Mouse (Mus musculus) heart, postnatal 0 days (tissue): ENCODE measurements at regions not wholly inside any gene's neighbourhood (a gene's known extent, or its start where the extent isn't known, plus 50 kb on each side); places are given as distances from the start of the nearest gene placed in this dataset.

ENCODE experiments used
- ATAC-seq: fragments of 200-750 bp; cut with Nextera tagmentation; 2 replicates; pipeline ENCODE4 v1.8.0; 2017; ENCODE audit warnings: low read depth, moderate number of reproducible peaks, moderate library complexity; ENCODE audit not compliant: insufficient read depth
- DNase-seq: peaks from one replicate; pipeline ENCODE4 v3.0.0-alpha.2; 2016; ENCODE audit warnings: low spot score
- H3K27ac ChIP-seq: fragments of 300-500 bp; sonication (generic); 2 replicates; pipeline ENCODE4 v1.5.1; 2014; ENCODE audit warnings: low read depth, mild to moderate bottlenecking
- H3K27me3 ChIP-seq: fragments of 300-500 bp; sonication (generic); 2 replicates; pipeline ENCODE4 v1.6.1; 2014; ENCODE audit warnings: low read length, mixed read lengths; ENCODE audit not compliant: control insufficient read depth, insufficient read depth
- H3K36me3 ChIP-seq: fragments of 300-500 bp; sonication (generic); replicated peaks from 2 replicates; pipeline ENCODE4 v1.6.1; 2014; ENCODE audit warnings: low read length, mixed read lengths; ENCODE audit not compliant: control insufficient read depth, insufficient read depth
- H3K4me1 ChIP-seq: fragments of 300-500 bp; sonication (generic); 2 replicates; pipeline ENCODE4 v1.6.1; 2014; ENCODE audit warnings: antibody characterized with exemption; ENCODE audit not compliant: control insufficient read depth, insufficient read depth
- H3K4me2 ChIP-seq: fragments of 300-500 bp; sonication (generic); 2 replicates; pipeline ENCODE4 v1.6.1; 2014; ENCODE audit warnings: low read depth, mild to moderate bottlenecking, low read length, moderate library complexity
- H3K4me3 ChIP-seq: fragments of 300-500 bp; sonication (generic); 2 replicates; pipeline ENCODE4 v1.5.1; 2014; ENCODE audit warnings: low read depth, low read length
- H3K9ac ChIP-seq: fragments of 300-500 bp; sonication (generic); replicated peaks from 2 replicates; pipeline ENCODE4 v1.6.1; 2014; ENCODE audit warnings: low read depth, low read length, mixed read lengths
- H3K9me3 ChIP-seq: fragments of 300-500 bp; sonication (generic); replicated peaks from 2 replicates; pipeline ENCODE4 v1.6.1; 2016; ENCODE audit warnings: low read length; ENCODE audit not compliant: control insufficient read depth
- CTCF ChIP-seq: IDR thresholded peaks from 2 replicates; pipeline ENCODE4 v1.5.1; 2016; ENCODE audit warnings: antibody characterized with exemption, control low read depth, low read depth
- EP300 ChIP-seq: IDR thresholded peaks from 2 replicates; pipeline ENCODE4 v1.6.1; 2016; ENCODE audit warnings: antibody characterized with exemption, low read depth
- WGBS: fragments of 180-500 bp; shearing (Covaris S2); extraction: QIAGEN DNeasy Blood & Tissue Kit; methylation state at CpG from one replicate; pipeline ENCODE4 v1.1.7; 2014; 5-methylcytosine and 5-hydroxymethylcytosine counted together

DNA sequence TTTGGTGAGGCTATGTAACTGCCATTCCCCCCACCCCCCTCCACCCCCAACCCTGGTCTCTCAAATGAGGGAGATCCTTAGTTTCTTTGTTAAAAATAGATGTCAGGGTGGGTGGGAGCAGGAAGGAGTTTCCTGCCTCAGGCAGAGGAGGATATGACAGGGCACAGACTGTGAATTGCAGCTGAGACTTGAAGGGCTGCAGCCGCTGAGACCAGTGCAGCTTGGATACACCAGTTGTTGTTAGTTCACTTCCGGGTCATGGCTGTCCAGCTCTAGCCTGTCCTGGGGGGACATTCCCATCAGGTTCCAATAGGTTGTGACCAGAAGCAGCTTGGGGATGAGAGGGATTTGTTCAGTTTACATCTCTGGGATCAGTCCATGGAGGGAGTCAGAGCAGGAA lies 76.6 kb upstream of the Dlx2 start:
- peak; percentile 60 for ATAC-seq
- 0 out of 2 replicates have a peak overlapping the region, but pooled peaks have one; percentile 9 for H3K27ac ChIP-seq

DNA sequence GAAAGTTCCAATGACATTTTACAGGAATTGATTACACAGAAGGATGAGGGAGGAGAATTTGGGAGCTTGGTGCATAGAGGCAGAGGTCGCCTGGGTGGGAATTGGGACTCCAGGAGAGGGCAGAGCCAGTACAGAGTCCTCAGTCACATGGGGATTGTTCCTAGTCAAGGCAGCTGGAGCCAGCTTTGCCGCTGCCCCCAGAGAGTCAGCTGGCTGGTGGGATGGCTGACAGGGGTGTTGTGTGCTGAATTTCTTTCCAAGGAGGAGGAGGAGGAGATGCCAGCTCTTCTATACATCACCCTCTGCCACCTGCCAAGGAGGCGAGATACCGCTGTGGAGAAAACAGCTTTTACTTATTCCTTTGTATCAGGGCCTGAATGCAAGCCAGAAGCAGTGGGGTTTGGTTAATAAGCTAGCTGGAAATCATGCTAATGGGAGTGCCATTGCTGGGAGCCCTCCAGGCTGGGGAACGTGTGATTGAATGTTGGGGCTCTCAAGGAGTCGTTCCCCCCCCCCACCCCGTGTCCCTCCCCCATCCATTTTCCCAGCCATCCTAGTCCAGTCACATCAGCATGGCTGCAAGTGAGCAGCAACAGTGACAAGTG lies 78.8 kb upstream of the Dlx2 start:
- no peak overlapping the region for H3K4me2 ChIP-seq
- 64% methylated on average over 7 of the region's 7 CpGs for WGBS
- TF ChIP-seq EP300 (no peak), CTCF (no peak)
- no peak overlapping the region for H3K4me3 ChIP-seq
- ATAC-seq (no peak), DNase-seq (no peak)
- H3K9me3 ChIP-seq: no peaks in the 10 kb centered on the region; the same call in 1 of the 2 replicates
- H3K27me3 ChIP-seq: 0 out of 2 replicates have a peak, but pooled peaks cover 10% of the 10 kb centered on the region
- no peak overlapping the region for H3K9ac ChIP-seq
- no peaks in the 10 kb centered on the region for H3K36me3 ChIP-seq
- no peak overlapping the region for H3K27ac ChIP-seq
- H3K4me1 ChIP-seq: peaks cover 14% of the 10 kb centered on the region

More for the DNA sequence above, 76.6 kb upstream of the Dlx2 start:
- H3K27me3 ChIP-seq: no peaks in the 10 kb centered on the region
- H3K4me1 ChIP-seq: no peaks in the 10 kb centered on the region
- no peaks in the 10 kb centered on the region for H3K36me3 ChIP-seq
- H3K4me3 ChIP-seq: no peak overlapping the region
- no peak overlapping the region for H3K4me2 ChIP-seq
- no peaks in the 10 kb centered on the region; the same call in 1 of the 2 replicates for H3K9me3 ChIP-seq
- 52% methylated on average over 2 of the region's 2 CpGs for WGBS
- H3K9ac ChIP-seq: no peak overlapping the region
- TF ChIP-seq CTCF (no peak), EP300 (no peak)
- DNase-seq: no peak

DNA sequence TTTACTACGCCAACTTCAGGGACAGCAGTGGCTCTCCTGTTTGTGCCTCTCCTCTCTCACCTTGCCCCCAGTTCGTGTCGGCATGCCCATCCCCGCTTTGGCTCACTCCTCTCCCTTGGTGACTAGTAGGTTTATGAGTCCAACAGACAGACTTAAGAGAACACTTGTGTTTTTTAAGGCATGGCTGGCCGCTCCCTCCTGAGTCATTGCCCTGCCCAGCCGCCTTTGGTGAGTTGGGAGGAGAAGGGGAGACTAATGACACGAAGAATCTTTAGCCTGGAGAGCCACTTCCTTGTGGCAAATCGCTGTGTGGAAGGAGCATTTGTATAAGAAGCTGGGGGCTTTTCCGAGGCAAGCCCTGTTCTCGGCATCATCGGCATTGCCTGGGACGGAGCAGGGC lies 79.8 kb upstream of the Dlx2 start:
- Histone ChIP-seq H3K27ac (no peak overlapping the region), H3K4me2 (no peak overlapping the region), H3K4me1 (peaks cover 14% of the 10 kb centered on the region), H3K27me3 (0 out of 2 replicates have a peak, but pooled peaks cover 10% of the 10 kb centered on the region), H3K9me3 (no peaks in the 10 kb centered on the region), H3K36me3 (no peaks in the 10 kb centered on the region), H3K4me3 (no peak overlapping the region), H3K9ac (no peak overlapping the region)
- ATAC-seq: no peak
- TF ChIP-seq CTCF (no peak), EP300 (no peak)
- DNase-seq: no peak
- 75% methylated on average over 12 of the region's 12 CpGs for WGBS

DNA sequence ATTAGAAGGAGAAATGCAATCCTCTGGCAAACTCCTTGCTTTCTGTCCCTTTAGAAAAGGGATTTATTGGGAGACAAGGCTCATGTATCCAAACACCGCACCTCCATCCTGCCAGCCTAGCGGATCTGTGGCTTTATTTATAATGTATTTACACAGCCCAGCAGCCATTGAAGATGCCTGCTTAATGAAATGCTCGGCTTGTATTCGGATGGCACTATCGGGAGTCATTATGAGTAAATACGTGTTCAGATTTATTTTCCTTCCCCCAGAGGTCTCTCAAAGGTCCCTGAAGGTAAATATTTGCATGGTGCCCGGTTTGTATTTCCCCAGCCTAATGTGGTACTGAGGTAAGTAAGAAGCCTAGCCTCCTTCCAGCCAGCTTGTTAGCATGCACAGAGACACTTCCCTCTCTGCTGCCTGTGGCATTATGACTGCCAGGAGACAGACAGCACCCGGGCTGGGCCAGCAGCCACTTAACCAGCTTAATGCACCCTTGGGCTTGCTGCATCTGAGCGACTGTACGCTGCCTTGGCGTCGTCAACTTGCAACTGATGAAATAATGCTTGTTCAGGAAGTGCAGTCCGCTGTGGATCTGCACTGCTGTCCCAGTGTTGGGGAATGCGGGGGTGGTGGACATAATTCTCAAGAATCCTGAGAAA lies 80.7 kb upstream of the Dlx2 start:
- H3K4me2 ChIP-seq: no peak overlapping the region
- TF ChIP-seq EP300: no peak
- TF ChIP-seq CTCF: no peak
- 0 out of 2 replicates have a peak overlapping the region, but pooled peaks have one; percentile 30 for H3K27ac ChIP-seq
- no peak overlapping the region for H3K4me3 ChIP-seq
- H3K9ac ChIP-seq: no peak overlapping the region
- H3K27me3 ChIP-seq: 0 out of 2 replicates have a peak, but pooled peaks cover 10% of the 10 kb centered on the region
- 50% methylated on average over 14 of the region's 14 CpGs for WGBS
- DNase-seq (no peak), ATAC-seq (no peak)
- no peaks in the 10 kb centered on the region for H3K9me3 ChIP-seq
- H3K36me3 ChIP-seq: no peaks in the 10 kb centered on the region
- H3K4me1 ChIP-seq: peaks cover 14% of the 10 kb centered on the region

DNA sequence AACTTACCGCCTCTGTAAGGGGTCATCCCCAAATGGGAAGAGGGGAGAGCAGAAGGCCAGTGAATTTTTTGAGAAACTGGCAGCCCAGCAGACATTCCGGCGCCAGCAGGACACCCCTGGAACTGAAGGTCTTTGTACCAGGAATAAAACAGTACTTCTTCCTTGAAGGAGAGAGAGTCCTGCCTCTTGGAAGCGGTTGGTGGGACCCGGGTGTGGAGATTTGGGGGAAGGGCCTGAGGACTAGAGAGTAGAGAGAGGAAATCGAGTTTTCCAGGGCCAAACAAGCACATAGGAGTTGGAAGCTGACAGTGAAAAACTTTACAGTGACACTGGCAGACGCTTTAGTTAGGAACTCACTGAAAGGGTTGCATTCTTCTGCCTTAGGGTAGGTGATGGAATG lies 82.3 kb upstream of the Dlx2 start:
- H3K27ac ChIP-seq: no peak overlapping the region

More for the DNA sequence above, 82.3 kb upstream of the Dlx2 start:
- Histone ChIP-seq H3K4me2 (peak overlapping the region; percentile 73), H3K4me3 (peak overlapping the region; percentile 47; the same call in 1 of the 2 replicates), H3K9me3 (no peaks in the 10 kb centered on the region), H3K4me1 (peaks cover 14% of the 10 kb centered on the region), H3K27me3 (0 out of 2 replicates have a peak, but pooled peaks cover 10% of the 10 kb centered on the region), H3K9ac (peak overlapping the region; percentile 47), H3K36me3 (no peaks in the 10 kb centered on the region)
- no peak for TF ChIP-seq CTCF
- TF ChIP-seq EP300: no peak
- ATAC-seq (no peak), DNase-seq (no peak)
- WGBS: 43% methylated on average over 7 of the region's 7 CpGs
